Mouse (Mus musculus): Measurements from ENCODE around the gene Adnp.

GRCm38 (mm10) chr2:168198421-168198820 lies 8.5 kb downstream of the Adnp start:
- no peak for TF ChIP-seq CTCF (IDR thresholded peaks at IDR 0.05; ENCODE audit: control insufficient read depth, insufficient read depth, low read length)
- no peak for TF ChIP-seq POLR2A (IDR thresholded peaks at IDR 0.05; ENCODE audit: borderline replicate concordance, control insufficient read depth, low read depth, low read length)
